Mouse (Mus musculus): Measurements from ENCODE around the gene Rorb.

The Rorb gene

GRCm38 (mm10) chr19:18902694-18903067 lies 208.3 kb downstream of the Rorb start:
- in situ Hi-C loops (cut with MboI; ENCODE audit: low pct_unique_long_range_greater_than_20kb in 1 of 2, low sequenced_read_pairs in 2 of 2, unreplicated experiment in 1 of 2) = no loop called here

- in situ Hi-C loops (cut with MboI; ENCODE audit: low pct_unique_long_range_greater_than_20kb in 1 of 2, low sequenced_read_pairs in 2 of 2, unreplicated experiment in 1 of 2) = no loop called here
Observed at GRCm38 (mm10) chr19:18902041-18902693, 208.8 kb downstream of the Rorb start.

- in situ Hi-C loops (cut with MboI; ENCODE audit: low pct_unique_long_range_greater_than_20kb in 1 of 2, low sequenced_read_pairs in 2 of 2, unreplicated experiment in 1 of 2) = no loop called here
Observed at GRCm38 (mm10) chr19:18898238-18898637, 212.8 kb downstream of the Rorb start.

GRCm38 (mm10) chr19:18890216-18890615 lies 220.8 kb downstream of the Rorb start:
- in situ Hi-C loops (cut with MboI; ENCODE audit: low pct_unique_long_range_greater_than_20kb in 1 of 2, low sequenced_read_pairs in 2 of 2, unreplicated experiment in 1 of 2) = no loop called here

- in situ Hi-C loops (cut with MboI; ENCODE audit: low pct_unique_long_range_greater_than_20kb in 1 of 2, low sequenced_read_pairs in 2 of 2, unreplicated experiment in 1 of 2) = no loop called here
Observed at GRCm38 (mm10) chr19:18889632-18890031, 221.4 kb downstream of the Rorb start.

GRCm38 (mm10) chr19:18889117-18889627 lies 221.8 kb downstream of the Rorb start:
- in situ Hi-C loops (cut with MboI; ENCODE audit: low pct_unique_long_range_greater_than_20kb in 1 of 2, low sequenced_read_pairs in 2 of 2, unreplicated experiment in 1 of 2) = no loop called here

- in situ Hi-C loops (cut with MboI; ENCODE audit: low pct_unique_long_range_greater_than_20kb in 1 of 2, low sequenced_read_pairs in 2 of 2, unreplicated experiment in 1 of 2) = no loop called here
Observed at GRCm38 (mm10) chr19:18888491-18889116, 222.4 kb downstream of the Rorb start.

- in situ Hi-C loops (cut with MboI; ENCODE audit: low pct_unique_long_range_greater_than_20kb in 1 of 2, low sequenced_read_pairs in 2 of 2, unreplicated experiment in 1 of 2) = no loop called here
Observed at GRCm38 (mm10) chr19:18887646-18888407, 223.2 kb downstream of the Rorb start.

GRCm38 (mm10) chr19:18881162-18881561 lies 229.8 kb downstream of the Rorb start:
- in situ Hi-C loops (cut with MboI; ENCODE audit: low pct_unique_long_range_greater_than_20kb in 1 of 2, low sequenced_read_pairs in 2 of 2, unreplicated experiment in 1 of 2) = no loop called here

All from mouse embryonic stem cell (cell line).